Mouse (Mus musculus): ENCODE results near the gene Gna15. TPM values are rescaled to one million over a fixed set of nuclear protein-coding genes. Genes with fewer than 3 reads are reported as not detected.

Gene Gna15
- total RNA-seq, 2 experiments from 2014 or later, result 0.67 to 1.2 TPM

GRCm38 (mm10) chr10:81496264-81496901 is 27.6 kb downstream of the Gna15 start, which contains the start of gene Ncln:
Gene Ncln, minus strand, starts transcription at chr10:81496392.
- peak; percentile 90 to 93 for DNase-seq (ENCODE audit: low spot score in 2 of 2)

- no peak for DNase-seq (ENCODE audit: low spot score in 2 of 2)
These were observed 28.3 kb downstream of the Gna15 start for GRCm38 (mm10) chr10:81495616-81496263.

- no peak for DNase-seq (ENCODE audit: low spot score in 2 of 2)
These were observed 28.9 kb downstream of the Gna15 start for GRCm38 (mm10) chr10:81495151-81495550.

- DNase-seq (ENCODE audit: low spot score in 2 of 2), result no peak
These were observed 29.6 kb downstream of the Gna15 start for GRCm38 (mm10) chr10:81494260-81495041.

GRCm38 (mm10) chr10:81493601-81494220 is 30.3 kb downstream of the Gna15 start:
- DNase-seq (ENCODE audit: low spot score in 2 of 2), result no peak

GRCm38 (mm10) chr10:81492606-81493240 is 31.3 kb downstream of the Gna15 start:
- DNase-seq (ENCODE audit: low spot score in 2 of 2), result no peak

GRCm38 (mm10) chr10:81491018-81491417 is 33.0 kb downstream of the Gna15 start:
- DNase-seq (ENCODE audit: low spot score in 2 of 2), result no peak

- DNase-seq (ENCODE audit: low spot score in 2 of 2), result no peak
These were observed 34.1 kb downstream of the Gna15 start for GRCm38 (mm10) chr10:81489941-81490340.

- DNase-seq (ENCODE audit: low spot score in 2 of 2), result no peak
These were observed 35.9 kb downstream of the Gna15 start for GRCm38 (mm10) chr10:81488081-81488480.

GRCm38 (mm10) chr10:81486496-81486895 is 37.5 kb downstream of the Gna15 start:
- no peak for DNase-seq (ENCODE audit: low spot score in 2 of 2)

- DNase-seq (ENCODE audit: low spot score in 2 of 2), result no peak
These were observed 38.5 kb downstream of the Gna15 start for GRCm38 (mm10) chr10:81485479-81486018.

GRCm38 (mm10) chr10:81485060-81485449 is 39.0 kb downstream of the Gna15 start:
- no peak for DNase-seq (ENCODE audit: low spot score in 2 of 2)

- DNase-seq (ENCODE audit: low spot score in 2 of 2), result no peak
These were observed 39.5 kb downstream of the Gna15 start for GRCm38 (mm10) chr10:81484441-81485059.

- no peak for DNase-seq (ENCODE audit: low spot score in 2 of 2)
These were observed 40.0 kb downstream of the Gna15 start for GRCm38 (mm10) chr10:81483983-81484382.

- peak in 1 of 2 experiments; percentile 46 for DNase-seq (ENCODE audit: low spot score in 2 of 2)
These were observed 41.5 kb downstream of the Gna15 start, which contains the start of gene Celf5 for GRCm38 (mm10) chr10:81482533-81482889. Gene Celf5, minus strand, starts transcription at chr10:81482709.

- DNase-seq (ENCODE audit: low spot score in 2 of 2), result no peak
These were observed 42.2 kb downstream of the Gna15 start for GRCm38 (mm10) chr10:81481605-81482532.

- no peak for DNase-seq (ENCODE audit: low spot score in 2 of 2)
These were observed 49.6 kb downstream of the Gna15 start for GRCm38 (mm10) chr10:81474461-81474860.

- no peak for DNase-seq (ENCODE audit: low spot score in 2 of 2)
These were observed 51.0 kb downstream of the Gna15 start for GRCm38 (mm10) chr10:81473003-81473451.

- DNase-seq (ENCODE audit: low spot score in 2 of 2), result no peak
These were observed 51.5 kb downstream of the Gna15 start for GRCm38 (mm10) chr10:81472403-81473002.

Measured in adrenal gland, postnatal 4 days (tissue).